Mouse (Mus musculus): ENCODE data around the gene Tpm3-rs7.
"Not testable (repeated sequence)": the region's sequence is repeated elsewhere in the genome, so short reads cannot be mapped to it uniquely, and the experiment has no call there.

Tpm3-rs7 gene

DNA sequence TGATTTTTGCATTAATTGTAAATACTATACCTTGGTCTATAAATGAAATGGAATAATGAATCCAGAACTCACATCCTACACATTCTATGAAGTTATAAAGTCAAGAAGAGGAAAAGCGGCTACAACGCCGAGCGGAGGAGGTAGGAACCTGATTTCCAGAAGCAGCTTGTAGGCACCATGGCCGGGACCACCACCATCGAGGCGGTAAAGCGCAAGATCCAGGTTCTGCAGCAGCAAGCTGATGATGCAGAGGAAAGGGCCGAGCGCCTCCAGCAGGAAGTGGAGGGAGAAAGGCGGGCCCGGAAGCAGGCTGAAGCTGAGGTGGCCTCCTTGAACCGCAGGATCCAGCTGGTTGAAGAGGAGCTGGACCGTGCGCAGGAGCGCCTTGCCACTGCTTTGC is at the start of gene Tpm3-rs7:
Tpm3-rs7 (plus strand) TSS at position 110 of the 400 bp plus-strand sequence.
- not testable (repeated sequence) for DNase-seq

- DNase-seq, result no peak
Measured at GRCm38 (mm10) chr14:113317023-113317422, 2.6 kb downstream of the Tpm3-rs7 start.

DNA sequence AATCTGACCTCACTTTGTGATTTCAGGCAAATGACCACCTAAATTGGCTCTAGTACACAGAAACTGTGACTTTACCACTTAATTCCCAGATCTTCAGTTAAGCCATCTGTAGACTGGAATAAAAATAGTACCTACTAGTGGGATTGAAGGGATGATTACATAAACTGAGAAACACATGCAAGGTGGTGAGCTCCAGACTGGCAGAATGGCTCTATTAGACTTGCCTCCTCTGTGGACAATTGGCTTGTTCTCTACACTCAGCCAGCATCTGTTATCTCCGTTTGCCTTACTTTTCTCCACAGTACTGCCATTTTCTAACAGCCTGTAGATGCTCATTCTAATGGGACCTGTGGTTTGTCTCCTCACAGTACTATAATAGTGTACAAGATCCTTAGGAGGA is 49.0 kb downstream of the Tpm3-rs7 start:
- peak; percentile 13 to 32 for DNase-seq
